Mouse (Mus musculus) gonadal fat pad, adult 2 months (tissue): ENCODE data around the gene Rarg. TPM values are rescaled to one million over a fixed set of nuclear protein-coding genes. Genes with fewer than 3 reads are reported as not detected.
A peak's percentile ranks its signal among the peaks of the same experiment; 100 is the strongest.

Experiments
- DNase-seq: peaks from one replicate; pipeline ENCODE4 v3.0.0-alpha.2; 2012; ENCODE audit warnings: low read depth
- polyA plus RNA-seq: library from polyadenylated mRNA; depleted of rRNA; stranded (reverse); fragments of >200 nt; gene quantifications from 2 replicates; pipeline ENCODE4 v1.2.3, GENCODE M21; 2012; rRNA removed

The Rarg gene
- polyA plus RNA-seq, 1 experiment = 37.8 TPM

DNA sequence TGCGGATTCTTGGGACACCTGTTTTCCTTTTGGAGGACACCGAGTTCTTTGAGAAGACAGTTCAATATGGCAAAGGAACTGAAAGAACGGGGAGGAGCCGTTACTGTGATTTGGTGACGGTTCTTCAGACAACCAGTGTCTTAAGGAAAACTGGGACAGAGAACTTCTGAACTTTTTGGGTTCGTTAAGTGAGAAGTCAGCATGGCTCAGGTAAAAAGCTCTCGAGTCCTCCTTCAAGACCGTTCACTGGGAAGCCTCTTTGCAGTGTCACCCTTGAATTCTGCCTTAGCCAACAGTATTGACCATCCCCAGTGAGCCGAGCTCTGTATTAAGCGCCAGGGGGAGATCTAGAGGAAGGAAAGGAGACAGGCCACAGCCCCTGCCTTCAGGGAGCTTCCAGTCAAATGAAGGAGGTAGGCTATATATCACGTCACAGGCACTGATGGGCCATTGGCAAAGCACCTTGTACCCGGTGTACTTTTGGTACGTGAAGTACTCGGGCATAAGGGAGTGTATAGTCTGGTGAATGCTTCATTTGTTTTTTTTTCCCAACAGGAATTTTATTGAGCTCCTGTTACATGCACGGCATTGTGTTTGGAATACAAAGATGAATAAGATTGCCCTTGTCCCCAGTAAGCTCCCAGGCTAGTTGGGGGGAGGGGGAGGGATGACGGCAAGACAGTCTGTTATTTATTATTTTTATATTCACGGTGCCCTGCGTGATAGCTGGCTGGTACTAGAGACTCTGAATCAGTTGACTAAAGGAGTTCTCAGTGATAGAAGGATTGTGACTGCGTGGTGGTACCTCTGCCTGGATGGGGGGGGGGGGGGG is 52.4 kb downstream of the Rarg start, which contains the start of gene Csad:
TSS of gene Csad (minus strand) at position 51 of the 832 bp plus-strand sequence.
- no peak for DNase-seq

DNA sequence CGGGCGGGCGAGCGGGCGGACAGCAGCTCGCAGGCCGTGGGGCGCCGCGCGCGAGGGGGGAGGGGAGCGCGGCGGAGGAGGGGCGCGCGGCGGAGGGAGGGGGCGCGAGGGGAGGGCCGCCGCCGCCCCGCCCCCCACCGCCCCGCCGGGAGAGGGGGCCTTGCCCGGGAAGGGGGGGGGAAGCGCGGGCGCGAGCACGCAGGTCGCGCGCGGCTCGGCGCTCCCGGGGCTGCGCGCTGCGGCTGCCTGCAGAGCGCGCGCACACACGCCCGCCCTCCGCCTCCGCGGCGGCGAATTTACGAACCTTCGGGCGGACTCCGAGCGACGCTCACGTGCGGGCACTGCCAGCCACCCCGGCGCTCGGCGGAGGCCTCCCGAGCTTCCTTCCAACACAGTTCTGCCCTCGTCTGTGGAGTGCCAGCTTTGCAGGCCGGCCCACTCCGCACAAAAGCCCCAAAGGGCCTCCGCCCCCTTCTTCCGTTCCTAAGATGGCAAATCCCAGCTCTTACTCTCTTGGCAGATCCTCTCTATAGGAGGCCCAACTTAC is 53.4 kb downstream of the Rarg start:
- peak; percentile 79 for DNase-seq

DNA sequence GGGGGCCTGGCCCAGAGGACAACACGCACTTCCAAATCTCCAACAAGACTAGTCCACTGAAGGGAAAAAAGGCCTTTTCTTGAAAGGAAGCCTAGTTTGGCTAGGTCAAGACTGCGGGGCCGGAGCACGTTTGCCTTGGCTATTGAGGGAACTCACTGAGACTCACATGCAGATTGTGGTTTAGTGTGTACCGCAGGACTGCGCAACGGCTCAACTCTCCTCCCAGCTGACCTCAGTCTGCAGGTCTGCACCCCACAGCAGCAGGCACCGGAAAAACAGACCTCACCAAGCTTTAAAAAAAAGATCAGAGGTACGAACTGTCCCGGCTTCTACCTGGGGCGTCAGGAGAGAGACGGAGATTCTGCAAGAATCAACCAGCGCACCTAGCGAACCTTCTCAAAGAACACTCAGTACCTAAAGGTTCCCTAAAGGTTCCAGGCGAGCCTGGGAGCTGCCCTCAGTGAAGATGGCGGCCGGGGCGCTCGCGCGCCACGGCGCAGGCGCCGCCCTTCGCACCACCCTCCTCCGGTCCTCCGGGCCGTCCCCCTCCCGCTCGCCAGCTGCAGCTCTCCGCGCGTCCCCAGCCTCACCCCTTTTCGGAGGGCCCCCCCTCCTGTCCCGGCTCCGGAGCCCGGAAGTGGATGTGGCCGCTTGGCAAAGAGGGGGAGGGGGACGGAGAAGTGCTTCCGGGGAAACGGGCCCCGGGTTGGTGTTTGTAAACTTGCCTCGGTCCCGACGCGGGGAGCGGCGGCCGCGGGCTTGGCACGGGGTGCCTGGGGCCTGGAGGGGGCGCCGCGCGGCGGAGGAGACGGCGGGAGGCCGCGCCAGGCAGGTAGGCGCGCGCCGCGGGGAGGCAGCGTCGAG is 54.1 kb downstream of the Rarg start, which contains the start of gene Zfp740:
TSS of gene Zfp740 (plus strand) at position 279 of the 864 bp plus-strand sequence.
- no peak for DNase-seq

DNA sequence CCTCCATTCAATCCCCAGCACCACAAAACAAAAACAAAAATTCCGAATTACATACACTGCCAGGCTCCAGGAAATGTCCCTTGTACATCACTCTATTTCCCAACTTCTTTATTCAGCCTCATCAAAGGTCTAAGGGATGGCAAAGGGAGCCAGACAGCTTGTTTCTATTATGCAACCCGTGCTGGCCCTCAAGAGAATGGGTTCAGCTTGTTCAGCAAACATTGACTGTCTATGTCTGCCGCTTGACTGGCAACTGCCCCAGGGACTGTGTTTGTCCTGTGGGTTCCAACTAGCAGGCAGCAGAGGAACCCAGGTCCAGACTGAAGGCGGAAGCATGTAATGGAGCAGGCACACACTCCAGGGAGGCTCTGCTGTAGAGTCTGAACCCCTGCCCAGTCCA is 58.5 kb downstream of the Rarg start:
- no peak for DNase-seq

DNA sequence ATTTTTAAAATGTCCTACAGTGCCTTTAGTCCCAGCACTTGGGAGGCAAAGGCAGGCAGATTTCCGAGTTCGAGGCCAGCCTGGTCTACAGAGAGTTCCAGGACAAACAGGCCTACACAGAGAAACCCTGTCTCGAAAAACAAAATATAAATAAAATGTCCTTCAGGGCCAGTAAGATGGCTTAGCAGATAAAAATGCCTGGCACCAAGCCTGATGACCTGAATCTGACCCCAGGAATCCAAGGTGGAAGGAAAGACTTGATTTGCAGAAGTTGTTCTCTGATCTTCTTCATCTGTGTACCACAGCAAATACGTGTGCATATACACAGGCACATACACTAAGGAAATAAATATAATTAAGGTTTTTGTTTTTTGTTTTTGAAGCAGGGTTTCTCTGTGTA is 61.9 kb downstream of the Rarg start:
- no peak for DNase-seq

DNA sequence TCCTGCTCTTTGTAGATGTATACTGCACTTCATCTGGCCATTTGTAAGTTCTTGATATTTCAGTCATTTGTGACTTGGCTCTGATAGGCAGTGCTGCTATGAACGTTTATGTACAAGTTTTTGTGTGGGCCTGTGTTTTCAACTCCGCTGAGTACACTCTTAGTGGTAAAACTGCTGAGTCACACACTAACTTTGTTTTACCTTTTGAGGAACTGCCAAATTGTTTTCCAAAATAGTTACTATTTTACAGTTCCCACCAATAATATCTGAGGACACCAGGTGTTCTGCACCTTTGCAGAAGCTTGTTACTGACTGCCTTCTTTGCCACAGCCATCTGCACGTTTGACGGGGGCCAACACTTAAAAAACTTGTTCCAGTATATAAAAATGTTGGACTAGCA is 62.9 kb downstream of the Rarg start:
- DNase-seq = no peak

GRCm38 (mm10) chr15:102193652-102194051 is 63.7 kb downstream of the Rarg start:
- DNase-seq = no peak

DNA sequence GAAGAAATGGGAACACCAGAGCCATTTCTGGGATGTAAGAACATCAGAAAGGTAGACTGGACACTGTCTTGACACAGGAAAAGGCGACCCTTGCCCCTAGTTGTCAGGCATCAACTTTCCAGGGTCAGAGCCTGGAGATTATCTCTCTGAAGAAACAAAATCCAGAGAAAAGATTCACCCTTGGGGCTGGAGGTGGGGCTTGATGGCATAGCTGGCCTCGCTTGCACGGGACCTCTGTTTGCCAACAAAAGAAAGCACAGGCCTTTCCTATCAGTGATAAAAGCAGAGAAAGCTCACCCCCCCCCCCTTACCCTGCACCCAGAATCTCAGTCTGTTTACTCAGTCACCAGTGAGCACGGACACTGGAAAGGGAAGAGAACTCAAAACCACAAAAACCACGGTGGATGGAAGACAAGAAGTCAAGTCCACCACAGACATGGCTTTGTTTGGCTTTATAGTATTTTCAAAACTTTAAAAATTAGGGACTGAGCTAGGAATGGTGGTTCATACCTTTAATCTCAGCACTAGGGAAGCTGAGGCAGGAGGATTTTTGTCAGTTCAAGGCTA is 64.4 kb downstream of the Rarg start:
- no peak for DNase-seq

DNA sequence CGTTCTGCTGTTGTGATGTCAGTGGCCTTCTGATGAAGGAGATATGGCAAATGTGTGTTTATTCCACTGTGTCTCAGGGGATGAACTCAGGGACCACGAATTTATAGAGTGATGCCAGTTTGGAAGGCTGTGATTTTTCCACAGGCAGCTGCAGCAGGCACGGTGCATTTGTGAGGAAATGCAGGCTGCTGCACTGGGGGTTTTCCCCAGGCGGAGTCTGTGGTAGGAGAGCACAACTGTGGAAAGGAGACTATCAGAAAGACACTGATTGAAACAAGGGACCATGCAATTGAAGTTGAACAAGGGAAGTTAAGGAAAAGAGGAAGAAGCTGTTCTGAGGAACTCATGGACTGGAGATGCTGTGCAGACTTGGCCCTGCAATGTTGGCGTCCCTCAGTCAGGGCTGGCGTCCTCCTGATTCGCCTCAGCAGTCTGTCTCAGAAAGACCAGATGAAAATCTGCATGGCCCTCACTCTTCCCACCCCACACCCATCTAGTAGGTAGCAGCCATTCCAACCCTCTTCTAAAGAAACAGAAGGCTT is 65.0 kb downstream of the Rarg start:
- DNase-seq = no peak

GRCm38 (mm10) chr15:102191699-102192098 is 65.6 kb downstream of the Rarg start:
- no peak for DNase-seq

GRCm38 (mm10) chr15:102188883-102189282 is 68.4 kb downstream of the Rarg start:
- DNase-seq = no peak

DNA sequence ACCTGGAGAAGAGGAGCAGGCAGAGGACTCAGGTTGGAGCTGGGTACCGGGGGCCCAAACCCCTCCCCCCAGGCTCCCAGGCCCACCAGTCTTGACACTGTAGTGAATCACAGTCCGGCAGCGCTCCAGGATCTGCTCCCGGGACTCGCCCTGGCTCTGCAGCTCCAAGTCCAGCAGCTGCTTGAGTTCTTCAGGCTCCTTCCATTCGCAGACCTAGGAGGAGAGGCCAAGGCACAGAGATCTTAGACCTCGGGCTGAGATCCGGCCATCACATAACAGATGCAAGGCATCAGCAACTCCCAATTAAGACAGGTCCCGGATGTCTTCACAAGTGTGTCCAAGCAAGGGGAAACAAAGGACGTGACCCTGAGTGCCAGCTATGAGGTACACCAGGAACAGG is 69.2 kb downstream of the Rarg start:
- DNase-seq = no peak

GRCm38 (mm10) chr15:102186239-102186638 is 71.1 kb downstream of the Rarg start:
- DNase-seq = no peak

Other genes with a start within 250 kb of the Rarg start
- 184 and 254 TPM in 2 replicates for gene Krt18, start 229.3 kb downstream of the Rarg start, polyA plus RNA-seq
- gene Eif4b, start 183.7 kb downstream of the Rarg start, polyA plus RNA-seq = 72.3 and 133 TPM in 2 replicates
- gene Tns2, start 157.1 kb downstream of the Rarg start, polyA plus RNA-seq = 92.6 and 151 TPM in 2 replicates
- 60.3 and 67.4 TPM in 2 replicates for gene Spryd3, start 121.3 kb downstream of the Rarg start, polyA plus RNA-seq
- gene Igfbp6, start 113.2 kb downstream of the Rarg start, polyA plus RNA-seq = 136 and 152 TPM in 2 replicates
- 0.69 and 1.1 TPM in 2 replicates for gene Soat2, start 107.0 kb downstream of the Rarg start, polyA plus RNA-seq
- gene Zfp740, start 54.3 kb downstream of the Rarg start, polyA plus RNA-seq = 42.2 and 42.7 TPM in 2 replicates
- 237 and 241 TPM in 2 replicates for gene Csad, start 52.8 kb downstream of the Rarg start, polyA plus RNA-seq
- 4.6 and 5.6 TPM in 2 replicates for gene Itgb7, start 25.6 kb downstream of the Rarg start, polyA plus RNA-seq
- 0.25 and 0.27 TPM in 2 replicates for gene Gm9918, start 13.0 kb upstream of the Rarg start, polyA plus RNA-seq
- 66.9 and 89.6 TPM in 2 replicates for gene Mfsd5, start 21.9 kb upstream of the Rarg start, polyA plus RNA-seq
- 2.9 and 7.1 TPM in 2 replicates for gene Espl1, start 38.7 kb upstream of the Rarg start, polyA plus RNA-seq
- gene Pfdn5, start 68.6 kb upstream of the Rarg start, polyA plus RNA-seq = 179 and 237 TPM in 2 replicates
- gene Myg1, start 74.2 kb upstream of the Rarg start, polyA plus RNA-seq = 52.7 and 56.4 TPM in 2 replicates
- gene Aaas, start 93.3 kb upstream of the Rarg start, polyA plus RNA-seq = 21.5 and 27.0 TPM in 2 replicates
- gene Sp7, start 109.7 kb upstream of the Rarg start, polyA plus RNA-seq = 0.12 and 0.18 TPM in 2 replicates
- gene Sp1, start 148.6 kb upstream of the Rarg start, polyA plus RNA-seq = 17.5 and 19.9 TPM in 2 replicates
- 5.5 and 7.0 TPM in 2 replicates for gene Amhr2, start 187.8 kb upstream of the Rarg start, polyA plus RNA-seq
- gene Prr13, start 201.5 kb upstream of the Rarg start, polyA plus RNA-seq = 121 and 141 TPM in 2 replicates
- 357 and 485 TPM in 2 replicates for gene Pcbp2, start 213.0 kb upstream of the Rarg start, polyA plus RNA-seq
- not detected in 2 replicates for gene Gm10337, start 246.2 kb upstream of the Rarg start, polyA plus RNA-seq